Mouse (Mus musculus) ES-E14 (cell line): ENCODE data around the gene Klkb1.

Source experiments
- CHD2 ChIP-seq: IDR thresholded peaks from 2 replicates; pipeline ENCODE4 v1.6.1; 2014; ENCODE audit warnings: mild to moderate bottlenecking, low read depth, low read length, inconsistent platforms
- ZC3H11A ChIP-seq: IDR thresholded peaks from 2 replicates; pipeline ENCODE4 v1.6.1; 2012; ENCODE audit warnings: low read depth, mild to moderate bottlenecking, inconsistent platforms, low read length, borderline replicate concordance

DNA sequence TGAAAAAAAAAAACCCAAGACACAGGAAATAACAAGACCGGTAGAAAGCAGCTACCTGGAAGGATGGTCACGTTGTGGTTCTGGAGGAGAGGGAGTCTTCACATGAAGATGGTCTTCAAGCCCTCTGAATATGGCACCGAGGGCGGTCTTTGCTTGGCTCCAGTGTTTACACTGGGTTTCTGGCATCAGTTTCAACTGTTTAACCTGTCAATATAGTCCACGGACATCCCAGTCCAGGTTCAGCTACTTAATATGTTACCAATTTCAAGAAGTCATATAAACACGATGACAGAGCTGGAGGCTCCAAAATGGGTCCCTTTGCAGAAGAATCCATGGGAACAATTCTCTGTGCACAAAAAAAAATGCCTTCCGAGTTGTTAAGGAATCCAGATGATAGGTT lies at the start of gene Klkb1:
- TF ChIP-seq ZC3H11A (no peak), CHD2 (no peak)
